Mouse (Mus musculus): ENCODE results near the gene Olfr270.

Olfr270 gene

GRCm38 (mm10) chr4:52964247-52964646 is at the start of gene Olfr270:
Gene Olfr270 (plus strand): TSS chr4:52964547.
- no peak for DNase-seq

GRCm38 (mm10) chr4:52916659-52917310 is 47.6 kb upstream of the Olfr270 start:
- DNase-seq: no peak

- DNase-seq: no peak
These were observed 47.0 kb upstream of the Olfr270 start for GRCm38 (mm10) chr4:52917311-52917688.

GRCm38 (mm10) chr4:52919078-52919477 is 45.3 kb upstream of the Olfr270 start, which contains the start of gene Olfr272:
Gene Olfr272 (minus strand): TSS chr4:52919178.
- no peak for DNase-seq

GRCm38 (mm10) chr4:52930480-52930879 is 33.9 kb upstream of the Olfr270 start:
- no peak for DNase-seq

- DNase-seq: no peak
These were observed 17.7 kb upstream of the Olfr270 start for GRCm38 (mm10) chr4:52946665-52947064.

GRCm38 (mm10) chr4:52949005-52949404 is 15.3 kb upstream of the Olfr270 start:
- DNase-seq: no peak

GRCm38 (mm10) chr4:52958693-52959092 is 5.7 kb upstream of the Olfr270 start:
- peak; percentile 4 for DNase-seq

GRCm38 (mm10) chr4:52985216-52985615 is 20.9 kb downstream of the Olfr270 start:
- DNase-seq: peak; percentile 3

GRCm38 (mm10) chr4:52986266-52986665 is 21.9 kb downstream of the Olfr270 start:
- DNase-seq: no peak

- no peak for DNase-seq
These were observed 24.9 kb downstream of the Olfr270 start, which contains the start of gene Nipsnap3a for GRCm38 (mm10) chr4:52989248-52989647. Gene Nipsnap3a (plus strand): TSS chr4:52989272.

GRCm38 (mm10) chr4:52999449-52999848 is 35.1 kb downstream of the Olfr270 start:
- no peak for DNase-seq

- DNase-seq: no peak
These were observed 35.8 kb downstream of the Olfr270 start for GRCm38 (mm10) chr4:53000154-53000553.

- DNase-seq: no peak
These were observed 44.8 kb downstream of the Olfr270 start for GRCm38 (mm10) chr4:53009183-53009582.

- no peak for DNase-seq
These were observed 45.5 kb downstream of the Olfr270 start for GRCm38 (mm10) chr4:53009871-53010270.

GRCm38 (mm10) chr4:53011732-53012361 is 47.5 kb downstream of the Olfr270 start, which contains the start of gene Nipsnap3b:
Gene Nipsnap3b (plus strand): TSS chr4:53011880.
- DNase-seq: peak; percentile 96

GRCm38 (mm10) chr4:53014421-53014820 is 50.1 kb downstream of the Olfr270 start:
- DNase-seq: no peak

GRCm38 (mm10) chr4:53015024-53015423 is 50.7 kb downstream of the Olfr270 start:
- no peak for DNase-seq

- no peak for DNase-seq
These were observed 54.0 kb downstream of the Olfr270 start for GRCm38 (mm10) chr4:53018392-53018791.
